Mouse (Mus musculus) liver, adult 2 months (tissue): Measurements from ENCODE around the gene D330020A13Rik. TPM values are rescaled to one million over a fixed set of nuclear protein-coding genes. Genes with fewer than 3 reads are reported as not detected.

ENCODE experiments used
- DNase-seq: peaks from one replicate; pipeline ENCODE4 v3.0.0-alpha.2; 2011; ENCODE audit warnings: low read depth, low spot score; ENCODE audit errors: extremely low read depth
- H3K27ac ChIP-seq: fragments of 200-500 bp; replicated peaks from 2 replicates; pipeline ENCODE4 v1.5.1; 2012; ENCODE audit warnings: low read depth, mild to moderate bottlenecking, control low read depth, inconsistent platforms, low read length; ENCODE audit not compliant: insufficient read depth
- H3K27me3 ChIP-seq: fragments of 200-500 bp; 2 replicates; pipeline ENCODE4 v1.6.1; 2012; ENCODE audit warnings: mild to moderate bottlenecking, moderate library complexity, low read length, inconsistent platforms; ENCODE audit not compliant: control insufficient read depth, insufficient read depth
- H3K36me3 ChIP-seq: fragments of 200-500 bp; 2 replicates; pipeline ENCODE4 v1.6.1; 2012; ENCODE audit warnings: low read length, inconsistent platforms; ENCODE audit not compliant: control insufficient read depth, insufficient read depth
- H3K4me1 ChIP-seq: fragments of 200-500 bp; 2 replicates; pipeline ENCODE4 v1.6.1; 2011; ENCODE audit warnings: low read length; ENCODE audit not compliant: control insufficient read depth, insufficient read depth
- H3K4me3 ChIP-seq: fragments of 200-500 bp; 2 replicates; pipeline ENCODE4 v1.5.1; 2011; ENCODE audit warnings: low read depth, mild to moderate bottlenecking, control low read depth, low read length, moderate library complexity; ENCODE audit not compliant: insufficient read depth
- H3K79me2 ChIP-seq: fragments of 200-500 bp; 2 replicates; pipeline ENCODE4 v1.6.1; 2012; ENCODE audit warnings: inconsistent platforms, mild to moderate bottlenecking, low read length, moderate library complexity; ENCODE audit not compliant: control insufficient read depth, insufficient read depth
- H3K9ac ChIP-seq: fragments of 200-500 bp; 2 replicates; pipeline ENCODE4 v1.6.1; 2012; ENCODE audit warnings: low read depth, mild to moderate bottlenecking, control low read depth, inconsistent platforms, low read length
- CTCF ChIP-seq: fragments of 200-500 bp; IDR thresholded peaks from 2 replicates; pipeline ENCODE4 v1.5.1; 2011; ENCODE audit warnings: low read depth, low read length, control low read depth
- POLR2A ChIP-seq: fragments of 200-500 bp; IDR thresholded peaks from 2 replicates; pipeline ENCODE4 v1.6.1; 2011; ENCODE audit warnings: low read length, control low read depth; ENCODE audit not compliant: insufficient read depth; ENCODE audit errors: extremely low read depth
- WGBS: fragments of 180-500 bp; shearing (Covaris S2); methylation state at CpG from one replicate; pipeline ENCODE4 v1.1.7; 2018; 5-methylcytosine and 5-hydroxymethylcytosine counted together
- polyA plus RNA-seq: library from polyadenylated mRNA; depleted of rRNA; stranded (reverse); fragments of >200 nt; gene quantifications from 2 replicates; pipeline ENCODE4 v1.2.3, GENCODE M21; 2012; rRNA removed
- total RNA-seq: library from RNA; depleted of rRNA; stranded (reverse); fragments of >200 nt; gene quantifications from 2 replicates; pipeline ENCODE4 v1.2.3, GENCODE M21; 2014; rRNA removed

The D330020A13Rik gene
- total and polyA plus RNA-seq, 2 experiments = not detected

DNA sequence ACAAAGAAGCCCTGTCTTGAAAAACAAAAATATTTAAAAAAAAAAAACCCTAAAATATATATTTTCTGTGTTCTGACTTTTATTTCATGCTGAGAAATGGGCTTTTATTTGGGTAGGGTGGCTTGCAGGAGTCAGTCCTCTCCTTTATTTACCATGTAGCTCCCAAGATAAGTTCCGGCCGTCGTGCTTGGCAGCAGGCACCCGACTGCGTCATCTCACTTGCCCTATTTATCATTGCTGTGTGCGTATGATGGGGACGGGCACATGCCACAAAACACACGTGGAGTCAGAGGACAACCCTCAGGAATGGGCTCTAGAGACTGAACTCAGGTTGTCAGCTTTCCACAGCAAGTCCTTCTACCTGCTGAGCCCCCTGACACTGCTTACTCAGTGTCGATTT, 25.0 kb downstream of the D330020A13Rik start:
- no peak for DNase-seq
- Histone ChIP-seq H3K27ac (no peak overlapping the region), H3K27me3 (no peaks in the 10 kb centered on the region), H3K79me2 (no peaks in the 10 kb centered on the region), H3K4me3 (no peak overlapping the region), H3K4me1 (peaks cover 4% of the 10 kb centered on the region), H3K9ac (no peak overlapping the region), H3K36me3 (no peaks in the 10 kb centered on the region)
- TF ChIP-seq POLR2A (no peak), CTCF (no peak)
- 59% methylated on average over 9 of the region's 9 CpGs for WGBS

GRCm38 (mm10) chr6:120320369-120320768, 26.2 kb downstream of the D330020A13Rik start:
- no peaks in the 10 kb centered on the region for H3K36me3 ChIP-seq
- H3K27ac ChIP-seq = no peak overlapping the region
- H3K27me3 ChIP-seq = no peaks in the 10 kb centered on the region
- no peak overlapping the region for H3K4me3 ChIP-seq
- WGBS = 77% methylated on average over 2 of the region's 2 CpGs
- no peaks in the 10 kb centered on the region for H3K79me2 ChIP-seq
- no peak overlapping the region for H3K9ac ChIP-seq
- DNase-seq = no peak
- H3K4me1 ChIP-seq = peaks cover 4% of the 10 kb centered on the region
- TF ChIP-seq POLR2A (no peak), CTCF (no peak)

GRCm38 (mm10) chr6:120324295-120324927, 30.2 kb downstream of the D330020A13Rik start:
- H3K9ac ChIP-seq = no peak overlapping the region
- DNase-seq = peak; percentile 78
- H3K27ac ChIP-seq = no peak overlapping the region
- H3K36me3 ChIP-seq = peaks cover 1% of the 10 kb centered on the region; the same call in 1 of the 2 replicates
- no peaks in the 10 kb centered on the region for H3K27me3 ChIP-seq
- H3K4me1 ChIP-seq = no peaks in the 10 kb centered on the region
- H3K4me3 ChIP-seq = no peak overlapping the region
- no peaks in the 10 kb centered on the region for H3K79me2 ChIP-seq
- TF ChIP-seq CTCF (peak; percentile 67; the same call in 1 of the 2 replicates), POLR2A (no peak)
- 37% methylated on average over 6 of the region's 6 CpGs for WGBS

- H3K27me3 ChIP-seq = no peaks in the 10 kb centered on the region
- no peaks in the 10 kb centered on the region for H3K4me1 ChIP-seq
- TF ChIP-seq POLR2A (no peak), CTCF (no peak)
- no peak overlapping the region for H3K9ac ChIP-seq
- no peak for DNase-seq
- no peak overlapping the region for H3K27ac ChIP-seq
- peaks cover 13% of the 10 kb centered on the region; the same call in 1 of the 2 replicates for H3K36me3 ChIP-seq
- no peaks in the 10 kb centered on the region for H3K79me2 ChIP-seq
- WGBS = 85% methylated on average over 2 of the region's 2 CpGs
- no peak overlapping the region for H3K4me3 ChIP-seq
Observed at GRCm38 (mm10) chr6:120332351-120332750, 38.2 kb downstream of the D330020A13Rik start.

- Histone ChIP-seq H3K9ac (no peak overlapping the region), H3K4me3 (no peak overlapping the region), H3K4me1 (no peaks in the 10 kb centered on the region), H3K79me2 (no peaks in the 10 kb centered on the region), H3K27me3 (no peaks in the 10 kb centered on the region), H3K27ac (no peak overlapping the region), H3K36me3 (peaks cover 32% of the 10 kb centered on the region)
- TF ChIP-seq POLR2A (no peak), CTCF (no peak)
- DNase-seq = no peak
- 67% methylated on average over 1 of the region's 1 CpGs for WGBS
Observed at GRCm38 (mm10) chr6:120343992-120344391, 49.8 kb downstream of the D330020A13Rik start.

Other genes starting within 250 kb of the D330020A13Rik start
- gene Ninj2, start 201.0 kb upstream of the D330020A13Rik start, total RNA-seq = not detected in 2 replicates
- gene Ninj2, start 201.0 kb upstream of the D330020A13Rik start, polyA plus RNA-seq = not detected in 2 replicates
- 1.1 and 1.2 TPM in 2 replicates for gene B4galnt3, start 195 bp downstream of the D330020A13Rik start, total RNA-seq
- gene B4galnt3, start 195 bp downstream of the D330020A13Rik start, polyA plus RNA-seq = 1.2 and 1.5 TPM in 2 replicates
- gene Kdm5a, start 69.8 kb downstream of the D330020A13Rik start, total RNA-seq = 20.8 and 24.2 TPM in 2 replicates
- 1.7 and 2.2 TPM in 2 replicates for gene Kdm5a, start 69.8 kb downstream of the D330020A13Rik start, polyA plus RNA-seq
- gene Ccdc77, start 70.0 kb downstream of the D330020A13Rik start, total RNA-seq = 4.5 and 5.0 TPM in 2 replicates
- gene Ccdc77, start 70.0 kb downstream of the D330020A13Rik start, polyA plus RNA-seq = 1.0 and 1.5 TPM in 2 replicates
- 3.6 and 6.5 TPM in 2 replicates for gene Il17ra, start 168.9 kb downstream of the D330020A13Rik start, total RNA-seq
- gene Il17ra, start 168.9 kb downstream of the D330020A13Rik start, polyA plus RNA-seq = 13.2 and 20.7 TPM in 2 replicates
- gene Tmem121b, start 199.4 kb downstream of the D330020A13Rik start, total RNA-seq = under 0.01 TPM in 1 of 2 replicates, not detected in the other
- not detected in 2 replicates for gene Tmem121b, start 199.4 kb downstream of the D330020A13Rik start, polyA plus RNA-seq
- 21.1 and 22.3 TPM in 2 replicates for gene Hdhd5, start 237.0 kb downstream of the D330020A13Rik start, total RNA-seq
- 32.6 and 36.7 TPM in 2 replicates for gene Hdhd5, start 237.0 kb downstream of the D330020A13Rik start, polyA plus RNA-seq